Comparison of ENCODE assay signal across 26 mouse cellular contexts in genomic region chr5:144260464-144260863, GRCm38 (mm10). TPM values are rescaled to one million over a fixed set of nuclear protein-coding genes. Genes with fewer than 3 reads are reported as not detected.
DNase-seq lines count a peak whose midpoint lies in the region; ATAC-seq lines count a peak whose summit lies in the region.
"Had no signal": no experiment of that assay in that cellular context is flagged by ENCODE, and none has a peak within 500 bp of the region (broad histone marks: within the 10 kb centered on the region; RNA-seq: fewer than 3 reads in every experiment).

No protein-coding gene starts in this region.

- no peak for ATAC-seq in heart, embryonic 14.5 days (ENCODE audit: insufficient number of reproducible peaks, insufficient read depth, low FRiP score, low read depth)
- ATAC-seq: forebrain, embryonic 15.5 days; hindbrain, postnatal 0 days; inflammation-experienced regulatory T-cells, adult 6 months; Patski had no signal

- H3K9me3 ChIP-seq in heart, embryonic 10.5 days = no peaks in the 10 kb centered on the region
- H3K9me3 ChIP-seq in heart, embryonic 14.5 days (ENCODE audit: control insufficient read depth, low read length) = no peaks in the 10 kb centered on the region
- H3K9me3 ChIP-seq in embryonic facial prominence, embryonic 10.5 days = no peaks in the 10 kb centered on the region
- H3K9me3 ChIP-seq: embryonic facial prominence, embryonic 13.5 days; forebrain, embryonic 12.5 days; forebrain, embryonic 15.5 days; G1E had no signal

- H3K27me3 ChIP-seq in heart, embryonic 10.5 days (ENCODE audit: insufficient read depth, poor library complexity, severe bottlenecking) = no peaks in the 10 kb centered on the region
- H3K27me3 ChIP-seq in heart, embryonic 14.5 days (ENCODE audit: control insufficient read depth, insufficient read depth, low read length) = no peaks in the 10 kb centered on the region
- no peaks in the 10 kb centered on the region for H3K27me3 ChIP-seq in embryonic facial prominence, embryonic 10.5 days (replicated peaks; ENCODE audit: low read depth, poor library complexity, severe bottlenecking)
- H3K27me3 ChIP-seq: CH12.LX; embryonic facial prominence, embryonic 13.5 days; forebrain, embryonic 12.5 days; forebrain, embryonic 15.5 days; Patski had no signal

- no peak overlapping the region for H3K4me2 ChIP-seq in heart, embryonic 14.5 days (ENCODE audit: low read length)
- H3K4me2 ChIP-seq: embryonic facial prominence, embryonic 13.5 days; forebrain, embryonic 12.5 days; forebrain, embryonic 15.5 days; hindbrain, embryonic 14.5 days had no signal

- intact Hi-C loops in heart, postnatal 14 days (cut with DNase I) = no loop called here
- intact Hi-C loops in heart, postnatal 25 days (cut with DNase I) = no loop called here

- peaks cover 77% of the 10 kb centered on the region for H3K4me1 ChIP-seq in heart, embryonic 10.5 days
- H3K4me1 ChIP-seq in heart, embryonic 14.5 days (ENCODE audit: control insufficient read depth in 2 of 2, insufficient read depth in 2 of 2, low read length in 2 of 2) = peaks cover 50 to 70% of the 10 kb centered on the region in 2 experiments
- H3K4me1 ChIP-seq in brown adipose tissue, adult 24 weeks (ENCODE audit: control insufficient read depth, insufficient read depth, insufficient read length, low read length) = peaks cover 55% of the 10 kb centered on the region
- peaks cover 64% of the 10 kb centered on the region for H3K4me1 ChIP-seq in embryonic facial prominence, embryonic 10.5 days

- 76% methylated on average over 8 of the region's 8 CpGs for WGBS in heart, embryonic 10.5 days
- 75% methylated on average over 8 of the region's 8 CpGs for whole genome bisulfite sequencing in heart, embryonic 14.5 days
- 82% methylated on average over 8 of the region's 8 CpGs for WGBS in embryonic facial prominence, embryonic 10.5 days

- H3K9ac ChIP-seq in heart, embryonic 14.5 days (ENCODE audit: low read length) = peak overlapping the region; percentile 27; the same call in 1 of the 2 replicates
- H3K9ac ChIP-seq: embryonic facial prominence, embryonic 13.5 days; forebrain, embryonic 12.5 days; forebrain, embryonic 15.5 days; hindbrain, embryonic 14.5 days had no signal

- 0 out of 2 replicates have a peak overlapping the region, but pooled peaks have one; percentile 2 for H3K27ac ChIP-seq in heart, embryonic 10.5 days
- H3K27ac ChIP-seq in heart, embryonic 14.5 days (replicated peaks in 1 of 2; ENCODE audit: control insufficient read depth in 1 of 2, insufficient read depth in 1 of 2, low read depth in 2 of 2, low read length in 2 of 2) = no peak overlapping the region
- 0 out of 2 replicates have a peak overlapping the region, but pooled peaks have one; percentile 5 for H3K27ac ChIP-seq in brown adipose tissue, adult 24 weeks (replicated peaks; ENCODE audit: low read depth, low read length)
- no peak overlapping the region for H3K27ac ChIP-seq in embryonic facial prominence, embryonic 10.5 days (replicated peaks)
- H3K27ac ChIP-seq: embryonic facial prominence, embryonic 13.5 days; forebrain, embryonic 12.5 days; forebrain, embryonic 15.5 days; hindbrain, embryonic 14.5 days; hindbrain, postnatal 0 days had no signal

- H3K4me3 ChIP-seq in heart, embryonic 10.5 days = no peak overlapping the region
- H3K4me3 ChIP-seq in heart, embryonic 14.5 days (ENCODE audit: control insufficient read depth in 1 of 2, insufficient read depth in 1 of 2, low read depth in 1 of 2, low read length in 2 of 2) = no peak overlapping the region
- no peak overlapping the region for H3K4me3 ChIP-seq in brown adipose tissue, adult 24 weeks (ENCODE audit: insufficient read depth, low read depth, low read length)
- no peak overlapping the region for H3K4me3 ChIP-seq in embryonic facial prominence, embryonic 10.5 days
- H3K4me3 ChIP-seq: embryonic facial prominence, embryonic 13.5 days; erythroblast, embryonic 14.5 days; forebrain, embryonic 12.5 days; forebrain, embryonic 15.5 days had no signal

- H3K36me3 ChIP-seq in heart, embryonic 10.5 days = peaks cover 49% of the 10 kb centered on the region
- H3K36me3 ChIP-seq in heart, embryonic 14.5 days (ENCODE audit: control insufficient read depth, insufficient read depth, low read length) = peaks cover 62% of the 10 kb centered on the region
- H3K36me3 ChIP-seq in embryonic facial prominence, embryonic 10.5 days (replicated peaks) = peaks cover 76% of the 10 kb centered on the region

- no peak for DNase-seq in heart, embryonic 10.5 days (ENCODE audit: low spot score)
- DNase-seq in heart, postnatal 14 days = no peak
- DNase-seq in heart, postnatal 25 days (ENCODE audit: low spot score) = no peak
- no peak for DNase-seq in embryonic facial prominence, embryonic 10.5 days (ENCODE audit: low spot score)
- DNase-seq: adrenal gland, postnatal 10 days; adrenal gland, postnatal 36 days; B cell, adult 2 months; cerebellum, adult 11 months; cerebellum, adult 9-11 months; cerebellum, postnatal 25 days; gastrocnemius, postnatal 25 days; heart, postnatal 4 days; kidney, adult 11 months; kidney, adult 9 months had no signal

RNA-seq across cellular contexts. Expression of gene Bri3, which starts 16.2 kb away (rescaled TPM):
- 104 and 110 TPM in 2 replicates for polyA plus RNA-seq in heart, embryonic 10.5 days (2016; fragmentation: Nextera tagmentation; extraction: Ambion mirVana)
- total RNA-seq in heart, postnatal 14 days (2021) = 100 to 1,000 TPM; 125 to 128 TPM
- 187 and 204 TPM in 2 replicates for polyA plus RNA-seq in heart, embryonic 14.5 days (2014; fragmentation: Nextera tagmentation; extraction: Ambion mirVana)
- 100 to 1,000 TPM; 114 to 130 TPM for total RNA-seq in heart, postnatal 25 days (2021)
- polyA plus RNA-seq in brown adipose tissue, adult 24 weeks (2012; ENCODE audit: insufficient read depth, insufficient read length, missing spikeins) = 230 and 282 TPM in 2 replicates
- 119 and 124 TPM in 2 replicates for polyA plus RNA-seq in embryonic facial prominence, embryonic 10.5 days (2016; fragmentation: Nextera tagmentation; extraction: Ambion mirVana)

RNA-seq across cellular contexts. Expression of gene Tecpr1, which starts 37.0 kb away (rescaled TPM):
- 15.1 and 18.7 TPM in 2 replicates for polyA plus RNA-seq in heart, embryonic 10.5 days (2016; fragmentation: Nextera tagmentation; extraction: Ambion mirVana)
- 10 to 100 TPM; 29.5 to 34.7 TPM for total RNA-seq in heart, postnatal 14 days (2021)
- 12.6 and 14.4 TPM in 2 replicates for polyA plus RNA-seq in heart, embryonic 14.5 days (2014; fragmentation: Nextera tagmentation; extraction: Ambion mirVana)
- 10 to 100 TPM; 23.0 to 24.9 TPM for total RNA-seq in heart, postnatal 25 days (2021)
- polyA plus RNA-seq in brown adipose tissue, adult 24 weeks (2012; ENCODE audit: insufficient read depth, insufficient read length, missing spikeins) = 25.9 and 41.4 TPM in 2 replicates
- polyA plus RNA-seq in embryonic facial prominence, embryonic 10.5 days (2016; fragmentation: Nextera tagmentation; extraction: Ambion mirVana) = 19.3 and 21.1 TPM in 2 replicates

Comparison
In these comparisons a context has a peak if more than half of its experiments do, and no peak if none do; other contexts are left out.
1. H3K27ac ChIP-seq: peak in heart, embryonic 10.5 days (single experiment) and brown adipose tissue, adult 24 weeks (single experiment); none in heart, embryonic 14.5 days (0 of 2) and embryonic facial prominence, embryonic 10.5 days (single experiment).